Mouse (Mus musculus) liver, postnatal 0 days (tissue): Measurements from ENCODE around the gene Foxl1. TPM values are rescaled to one million over a fixed set of nuclear protein-coding genes. Genes with fewer than 3 reads are reported as not detected.
A peak's percentile ranks its signal among the peaks of the same experiment; 100 is the strongest.

Source experiments
- ATAC-seq: fragments of 200-750 bp; cut with Nextera tagmentation; 2 replicates; pipeline ENCODE4 v1.8.0; 2017; ENCODE audit warnings: mild to moderate bottlenecking, moderate library complexity
- DNase-seq: peaks from one replicate; pipeline ENCODE4 v3.0.0-alpha.2; 2016
- H3K27ac ChIP-seq: fragments of 300-500 bp; sonication (generic); 2 replicates; pipeline ENCODE4 v1.5.1; 2014; ENCODE audit warnings: antibody characterized with exemption, moderate library complexity, mild to moderate bottlenecking, low read depth
- H3K27me3 ChIP-seq: fragments of 300-500 bp; sonication (generic); 2 replicates; pipeline ENCODE4 v1.6.1; 2014; ENCODE audit warnings: low read length, control low read depth, mixed read lengths; ENCODE audit not compliant: insufficient read depth
- H3K36me3 ChIP-seq: fragments of 300-500 bp; sonication (generic); replicated peaks from 2 replicates; pipeline ENCODE4 v1.6.1; 2014; ENCODE audit warnings: mild to moderate bottlenecking, control low read depth, low read length, moderate library complexity, mixed read lengths; ENCODE audit not compliant: insufficient read depth
- H3K4me1 ChIP-seq: fragments of 300-500 bp; sonication (generic); 2 replicates; pipeline ENCODE4 v1.6.1; 2014; ENCODE audit warnings: antibody characterized with exemption, mild to moderate bottlenecking, control low read depth; ENCODE audit not compliant: insufficient read depth
- H3K4me2 ChIP-seq: fragments of 300-500 bp; sonication (generic); 2 replicates; pipeline ENCODE4 v1.6.1; 2014; ENCODE audit warnings: low read depth, mild to moderate bottlenecking, low read length, moderate library complexity, mixed read lengths
- H3K4me3 ChIP-seq: fragments of 300-500 bp; sonication (generic); 2 replicates; pipeline ENCODE4 v1.5.1; 2014; ENCODE audit warnings: low read depth, low read length
- H3K9ac ChIP-seq: fragments of 300-500 bp; sonication (generic); replicated peaks from 2 replicates; pipeline ENCODE4 v1.6.1; 2014; ENCODE audit warnings: mild to moderate bottlenecking, moderate library complexity
- H3K9me3 ChIP-seq: fragments of 300-500 bp; sonication (generic); 2 replicates; pipeline ENCODE4 v1.6.1; 2016; ENCODE audit warnings: mild to moderate bottlenecking, control low read depth, low read length, mixed read lengths
- CTCF ChIP-seq: sonication (generic); IDR thresholded peaks from 2 replicates; pipeline ENCODE4 v1.5.1; 2016; ENCODE audit warnings: antibody characterized with exemption, low read depth
- EP300 ChIP-seq: IDR thresholded peaks from 2 replicates; pipeline ENCODE4 v1.6.1; 2016; ENCODE audit warnings: antibody characterized with exemption, low read depth, mild to moderate bottlenecking
- WGBS: fragments of 180-500 bp; shearing (Covaris S2); extraction: QIAGEN DNeasy Blood & Tissue Kit; methylation state at CpG from one replicate; pipeline ENCODE4 v1.1.7; 2014; ENCODE audit not compliant: insufficient replicate concordance; 5-methylcytosine and 5-hydroxymethylcytosine counted together
- polyA plus RNA-seq: library from polyadenylated mRNA; unstranded; fragments of >200 nt; fragmentation: Nextera tagmentation; extraction: Ambion mirVana; gene quantifications from 2 replicates; pipeline ENCODE4 v1.2.1, GENCODE M21; 2015

The Foxl1 gene
- polyA plus RNA-seq, 1 experiment from 2014 or later, result not detected

GRCm38 (mm10) chr8:121121704-121122103 is 6.0 kb upstream of the Foxl1 start:
- H3K27me3 ChIP-seq, result peaks cover 100% of the 10 kb centered on the region
- no peak for TF ChIP-seq EP300
- TF ChIP-seq CTCF, result no peak
- ATAC-seq, result no peak
- H3K4me1 ChIP-seq, result no peaks in the 10 kb centered on the region; the same call in 1 of the 2 replicates
- no peak overlapping the region for H3K4me2 ChIP-seq
- no peak overlapping the region for H3K4me3 ChIP-seq
- H3K9ac ChIP-seq, result no peak overlapping the region
- no peaks in the 10 kb centered on the region for H3K36me3 ChIP-seq
- H3K9me3 ChIP-seq, result no peaks in the 10 kb centered on the region
- no peak for DNase-seq
- WGBS, result 31% methylated on average over 8 of the region's 8 CpGs
- H3K27ac ChIP-seq, result no peak overlapping the region

GRCm38 (mm10) chr8:121122368-121122767 is 5.4 kb upstream of the Foxl1 start:
- peaks cover 100% of the 10 kb centered on the region for H3K27me3 ChIP-seq

GRCm38 (mm10) chr8:121123113-121123512 is 4.6 kb upstream of the Foxl1 start:
- Histone ChIP-seq H3K4me1 (peaks cover 4% of the 10 kb centered on the region; the same call in 1 of the 2 replicates), H3K36me3 (no peaks in the 10 kb centered on the region), H3K9ac (no peak overlapping the region), H3K4me3 (no peak overlapping the region), H3K4me2 (no peak overlapping the region), H3K27ac (no peak overlapping the region), H3K27me3 (peaks cover 100% of the 10 kb centered on the region), H3K9me3 (no peaks in the 10 kb centered on the region)
- no peak for TF ChIP-seq EP300
- no peak for TF ChIP-seq CTCF
- no peak for DNase-seq
- ATAC-seq, result no peak
- 72% methylated on average over 2 of the region's 2 CpGs for WGBS

More at GRCm38 (mm10) chr8:121122368-121122767, 5.4 kb upstream of the Foxl1 start:
- no peak for ATAC-seq
- TF ChIP-seq EP300, result no peak
- TF ChIP-seq CTCF, result no peak
- no peak overlapping the region for H3K4me2 ChIP-seq
- H3K36me3 ChIP-seq, result no peaks in the 10 kb centered on the region
- no peaks in the 10 kb centered on the region for H3K9me3 ChIP-seq
- DNase-seq, result no peak
- no peak overlapping the region for H3K4me3 ChIP-seq
- WGBS, result 28% methylated on average over 7 of the region's 7 CpGs
- no peaks in the 10 kb centered on the region; the same call in 1 of the 2 replicates for H3K4me1 ChIP-seq
- no peak overlapping the region for H3K9ac ChIP-seq
- H3K27ac ChIP-seq, result no peak overlapping the region

- 8% methylated on average over 17 of the region's 17 CpGs for WGBS
- Histone ChIP-seq H3K9ac (no peak overlapping the region), H3K4me1 (peaks cover 8% of the 10 kb centered on the region; the same call in 1 of the 2 replicates), H3K27ac (no peak overlapping the region), H3K4me3 (no peak overlapping the region), H3K27me3 (peaks cover 100% of the 10 kb centered on the region), H3K36me3 (no peaks in the 10 kb centered on the region), H3K4me2 (no peak overlapping the region), H3K9me3 (no peaks in the 10 kb centered on the region)
- DNase-seq, result no peak
- TF ChIP-seq EP300 (no peak), CTCF (no peak)
- no peak for ATAC-seq
Observed at GRCm38 (mm10) chr8:121124547-121125239, 3.0 kb upstream of the Foxl1 start.

GRCm38 (mm10) chr8:121125311-121125876 is 2.3 kb upstream of the Foxl1 start:
- WGBS, result under 1% methylated on average over 36 of the region's 36 CpGs
- Histone ChIP-seq H3K36me3 (no peaks in the 10 kb centered on the region), H3K27ac (no peak overlapping the region)

GRCm38 (mm10) chr8:121126191-121126590 is 1.5 kb upstream of the Foxl1 start:
- Histone ChIP-seq H3K4me3 (no peak overlapping the region), H3K36me3 (no peaks in the 10 kb centered on the region), H3K9me3 (no peaks in the 10 kb centered on the region), H3K9ac (no peak overlapping the region), H3K27me3 (peaks cover 100% of the 10 kb centered on the region), H3K4me2 (no peak overlapping the region), H3K4me1 (peaks cover 8% of the 10 kb centered on the region; the same call in 1 of the 2 replicates), H3K27ac (no peak overlapping the region)
- TF ChIP-seq EP300 (no peak), CTCF (no peak)
- DNase-seq (no peak), ATAC-seq (no peak)
- 8% methylated on average over 6 of the region's 6 CpGs for WGBS

More at GRCm38 (mm10) chr8:121125311-121125876, 2.3 kb upstream of the Foxl1 start:
- Histone ChIP-seq H3K9ac (no peak overlapping the region), H3K4me3 (peak overlapping the region; percentile 22; the same call in 1 of the 2 replicates), H3K4me2 (peak overlapping the region; percentile 48), H3K9me3 (no peaks in the 10 kb centered on the region), H3K27me3 (peaks cover 100% of the 10 kb centered on the region), H3K4me1 (peaks cover 8% of the 10 kb centered on the region; the same call in 1 of the 2 replicates)
- TF ChIP-seq CTCF, result peak; percentile 43
- no peak for TF ChIP-seq EP300
- ATAC-seq (0 out of 2 replicates have a peak, but pooled peaks have one; percentile 29), DNase-seq (peak; percentile 47)
